In the genomic region with DNA sequence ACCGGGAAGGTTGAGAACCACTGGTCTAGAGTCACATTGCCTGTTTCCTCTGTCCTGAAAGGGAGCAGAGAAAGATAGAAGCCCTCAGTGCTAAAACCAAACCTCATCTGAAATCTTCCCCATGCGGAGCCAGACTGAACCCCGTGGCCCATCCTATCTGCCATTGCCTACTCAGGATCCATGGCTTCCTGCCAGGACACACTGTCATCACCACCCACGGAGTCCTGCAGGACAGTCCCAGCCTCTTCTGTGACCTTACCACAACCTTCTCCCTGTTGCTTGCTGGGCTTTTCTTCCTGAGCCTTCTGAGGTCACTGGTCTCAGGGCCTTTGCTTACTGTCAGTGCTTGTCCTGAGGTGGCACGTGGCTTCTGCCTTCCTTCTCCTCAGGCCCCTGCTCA, we compare ENCODE assay signal across 11 mouse cellular contexts.
A peak's percentile ranks its signal among the peaks of the same experiment; 100 is the strongest.
DNase-seq lines count a peak whose midpoint lies in the region; ATAC-seq lines count a peak whose summit lies in the region.
"Had no signal": no experiment of that assay in that cellular context is flagged by ENCODE, and none has a peak within 500 bp of the region (broad histone marks: within the 10 kb centered on the region; RNA-seq: fewer than 3 reads in every experiment).

No protein-coding gene starts in this region.

- DNase-seq in adrenal gland, adult (ENCODE audit: inconsistent age in 2 of 2, low spot score in 1 of 2), result peak; percentile 71 to 82
- DNase-seq in adrenal gland, postnatal 4 days (ENCODE audit: low spot score in 2 of 2), result no peak
- peak; percentile 51 for DNase-seq in kidney, postnatal 10 days
- DNase-seq in kidney, postnatal 14 days, result no peak
- peak; percentile 77 for DNase-seq in 3T3-L1 (ENCODE audit: low read depth, low spot score)
- DNase-seq in adrenal gland, postnatal 25 days, result peak; percentile 76
- DNase-seq in natural killer cell, adult 2 months (ENCODE audit: low spot score in 2 of 2), result no peak
- DNase-seq: liver had no signal

- ATAC-seq in erythroid progenitor cell, adult 5-6 weeks (replicated peaks; ENCODE audit: low FRiP score, poor library complexity, severe bottlenecking), result no peak
- ATAC-seq: inflammation-experienced regulatory T-cells, adult 6 months; midbrain, embryonic 13.5 days had no signal

Comparison
In these comparisons a context has a peak if more than half of its experiments do, and no peak if none do; other contexts are left out.
1. DNase-seq: peak in adrenal gland, adult (2 of 2), kidney, postnatal 10 days (single experiment), 3T3-L1 (single experiment) and adrenal gland, postnatal 25 days (single experiment); none in adrenal gland, postnatal 4 days (0 of 2), kidney, postnatal 14 days (single experiment) and natural killer cell, adult 2 months (0 of 2).